Mouse (Mus musculus) liver (tissue): ENCODE data around the gene Ets2.
"Not testable (repeated sequence)": the region's sequence is repeated elsewhere in the genome, so short reads cannot be mapped to it uniquely, and the experiment has no call there.

Experiments
- DNase-seq: peaks from one replicate; pipeline ENCODE4 v3.0.0-alpha.2; 2020; ENCODE audit warnings: mixed read lengths

The Ets2 gene

GRCm38 (mm10) chr16:95700224-95700623 is 1.7 kb upstream of the Ets2 start:
- no peak for DNase-seq

GRCm38 (mm10) chr16:95702562-95703545 is 979 bp downstream of the Ets2 start:
- DNase-seq, result no peak

GRCm38 (mm10) chr16:95703958-95704357 is 2.1 kb downstream of the Ets2 start:
- no peak for DNase-seq

- no peak for DNase-seq
Measured at GRCm38 (mm10) chr16:95704662-95705330, 2.9 kb downstream of the Ets2 start.

GRCm38 (mm10) chr16:95705771-95706170 is 3.9 kb downstream of the Ets2 start:
- DNase-seq, result no peak

- peak; percentile 18 for DNase-seq
Measured at GRCm38 (mm10) chr16:95708211-95709004, 6.5 kb downstream of the Ets2 start.

- DNase-seq, result no peak
Measured at GRCm38 (mm10) chr16:95709175-95709574, 7.3 kb downstream of the Ets2 start.

GRCm38 (mm10) chr16:95710129-95710528 is 8.3 kb downstream of the Ets2 start:
- DNase-seq, result no peak

GRCm38 (mm10) chr16:95712121-95712520 is 10.2 kb downstream of the Ets2 start:
- DNase-seq, result no peak

- DNase-seq, result not testable (repeated sequence)
Measured at GRCm38 (mm10) chr16:95713077-95713476, 11.2 kb downstream of the Ets2 start.

- DNase-seq, result no peak
Measured at GRCm38 (mm10) chr16:95715026-95715425, 13.2 kb downstream of the Ets2 start.

- DNase-seq, result no peak
Measured at GRCm38 (mm10) chr16:95716061-95716706, 14.3 kb downstream of the Ets2 start.

GRCm38 (mm10) chr16:95717631-95718030 is 15.8 kb downstream of the Ets2 start:
- no peak for DNase-seq

- DNase-seq, result no peak
Measured at GRCm38 (mm10) chr16:95718119-95718518, 16.2 kb downstream of the Ets2 start.

GRCm38 (mm10) chr16:95720532-95720931 is 18.7 kb downstream of the Ets2 start:
- DNase-seq, result no peak

GRCm38 (mm10) chr16:95724251-95724650 is 22.4 kb downstream of the Ets2 start:
- DNase-seq, result no peak

- no peak for DNase-seq
Measured at GRCm38 (mm10) chr16:95724776-95725175, 22.9 kb downstream of the Ets2 start.

- no peak for DNase-seq
Measured at GRCm38 (mm10) chr16:95726802-95727201, 24.9 kb downstream of the Ets2 start.

- DNase-seq, result peak; percentile 26
Measured at GRCm38 (mm10) chr16:95728453-95729435, 26.9 kb downstream of the Ets2 start.

- DNase-seq, result no peak
Measured at GRCm38 (mm10) chr16:95729775-95730174, 27.9 kb downstream of the Ets2 start.

- no peak for DNase-seq
Measured at GRCm38 (mm10) chr16:95734785-95735184, 32.9 kb downstream of the Ets2 start.
